Mouse (Mus musculus): ENCODE data around the gene Ap1b1. TPM values are rescaled to one million over a fixed set of nuclear protein-coding genes. Genes with fewer than 3 reads are reported as not detected.
A peak's percentile ranks its signal among the peaks of the same experiment; 100 is the strongest.

Gene Ap1b1
- total RNA-seq, 2 experiments from 2014 or later, result 36.5 to 39.2 TPM

DNA sequence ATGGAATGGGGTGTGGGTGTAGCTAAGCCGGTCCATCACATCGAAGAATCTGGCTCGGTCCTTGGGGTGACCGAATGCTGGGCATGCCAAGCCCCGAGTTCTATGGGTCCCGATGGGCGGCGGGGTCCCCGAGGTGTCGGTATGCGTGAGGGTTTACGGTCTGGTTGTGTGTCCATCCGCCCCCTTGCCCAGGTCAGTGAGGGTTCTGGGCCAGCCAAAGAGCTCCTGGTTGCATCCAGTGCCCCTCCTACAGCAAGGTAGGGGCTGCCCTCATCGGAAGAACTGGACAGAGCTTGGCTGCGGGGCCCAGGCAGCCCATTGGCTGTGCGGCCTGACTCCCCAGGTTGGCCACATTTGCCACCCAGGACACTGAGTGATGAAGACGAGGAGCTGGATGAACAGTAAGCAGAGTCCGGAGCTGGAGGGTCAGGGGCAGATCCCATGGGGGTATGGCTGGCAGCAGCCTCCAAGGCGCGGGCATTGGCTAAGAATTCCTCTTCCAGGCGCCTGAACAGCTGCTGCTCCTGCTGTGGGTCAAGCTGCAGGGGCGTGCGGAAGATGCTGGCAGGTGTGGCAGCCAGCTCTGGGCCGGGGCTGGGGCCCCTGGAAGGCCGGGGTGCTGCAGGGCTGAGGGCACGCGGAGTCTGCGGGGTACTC lies 74.3 kb downstream of the Ap1b1 start:
- no peak for ATAC-seq (replicated peaks; ENCODE audit: poor library complexity)

DNA sequence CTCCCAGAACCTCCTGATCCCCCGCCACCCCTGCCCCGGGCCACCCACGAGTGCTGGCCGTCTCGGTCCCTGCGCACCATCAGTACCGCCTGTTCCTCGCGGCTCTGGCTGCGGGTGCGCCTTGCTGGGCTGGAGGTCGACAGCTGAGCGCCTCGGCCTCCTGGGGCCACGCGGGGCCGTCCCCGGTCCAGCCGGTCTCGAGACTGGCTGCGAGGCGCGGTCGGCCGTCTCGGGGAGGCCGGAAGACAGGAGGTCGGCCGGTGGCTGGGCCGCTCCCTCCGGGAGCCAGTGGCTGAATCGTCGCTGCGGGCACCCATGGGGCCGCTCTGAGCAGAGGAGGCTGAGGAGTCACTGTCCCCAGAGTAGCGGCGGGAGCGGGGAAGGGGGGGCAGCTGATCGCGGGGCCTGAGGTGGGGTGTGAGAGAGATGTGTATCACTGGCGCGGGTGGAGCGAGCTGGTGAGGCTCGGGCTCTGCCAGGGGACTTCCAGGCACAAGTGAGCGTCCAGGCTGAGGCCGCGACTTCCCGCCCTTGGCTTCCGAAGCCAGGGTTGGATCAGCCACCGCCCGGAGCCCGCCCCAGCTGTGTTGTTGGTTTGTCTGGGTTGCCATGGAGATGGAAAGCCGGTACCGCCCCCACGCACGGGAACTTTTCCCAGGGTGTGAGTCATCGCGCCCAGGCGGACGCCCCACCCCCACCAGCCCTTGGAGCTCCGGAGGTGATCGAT lies 75.0 kb downstream of the Ap1b1 start:
- peak; percentile 18 for ATAC-seq (replicated peaks; ENCODE audit: poor library complexity)

DNA sequence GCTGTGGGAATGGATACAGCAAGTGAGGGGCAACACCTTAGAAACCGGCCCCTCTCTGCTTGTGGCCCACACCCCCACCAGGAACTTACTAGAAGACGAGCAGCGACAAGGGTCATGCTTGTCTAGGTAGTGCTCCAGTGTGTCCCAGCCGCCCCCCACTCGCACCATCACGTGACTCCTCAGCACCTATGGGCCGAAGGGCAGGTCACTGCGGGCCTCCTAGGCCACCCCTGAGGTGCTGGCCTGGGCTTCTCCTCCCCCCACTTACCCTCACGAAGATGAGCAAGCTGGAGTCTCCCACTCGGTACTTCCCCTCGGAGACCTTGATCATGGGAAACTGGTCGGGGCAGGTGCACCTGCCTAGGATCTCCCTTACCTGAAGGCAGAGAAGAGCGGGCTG lies 75.7 kb downstream of the Ap1b1 start:
- no peak for ATAC-seq (replicated peaks; ENCODE audit: poor library complexity)

DNA sequence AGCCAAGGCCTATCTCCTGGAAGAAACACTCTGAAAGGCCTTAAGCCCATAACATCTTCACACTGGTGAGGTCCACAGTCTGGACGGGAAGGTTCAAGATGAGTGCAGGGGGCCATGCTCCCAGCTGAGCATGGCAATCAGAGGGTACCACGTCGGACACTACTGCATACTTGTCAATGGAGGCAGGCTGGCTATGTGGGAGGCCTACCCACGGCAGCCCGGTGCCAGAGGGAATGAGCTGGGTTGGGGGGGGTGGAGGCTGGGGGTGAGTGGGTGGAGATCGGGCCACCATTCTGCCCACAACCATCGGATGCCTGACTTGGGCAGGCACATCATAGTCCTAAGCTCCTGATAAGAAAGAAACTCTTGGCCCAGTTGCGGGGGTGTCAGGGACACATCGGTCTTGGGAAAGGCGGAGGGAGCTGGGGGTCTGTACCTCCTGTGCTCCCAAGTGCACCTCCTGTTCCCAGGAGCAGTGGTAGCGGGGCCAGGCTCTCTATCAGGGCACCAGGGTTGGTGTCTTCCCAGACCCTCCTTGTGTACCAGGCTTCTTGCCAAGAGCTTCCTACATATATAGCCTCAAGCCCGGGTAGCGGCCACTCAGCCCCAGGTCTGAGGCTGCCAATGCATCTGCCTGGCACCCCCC lies 76.4 kb downstream of the Ap1b1 start:
- ATAC-seq (replicated peaks; ENCODE audit: poor library complexity), result no peak

DNA sequence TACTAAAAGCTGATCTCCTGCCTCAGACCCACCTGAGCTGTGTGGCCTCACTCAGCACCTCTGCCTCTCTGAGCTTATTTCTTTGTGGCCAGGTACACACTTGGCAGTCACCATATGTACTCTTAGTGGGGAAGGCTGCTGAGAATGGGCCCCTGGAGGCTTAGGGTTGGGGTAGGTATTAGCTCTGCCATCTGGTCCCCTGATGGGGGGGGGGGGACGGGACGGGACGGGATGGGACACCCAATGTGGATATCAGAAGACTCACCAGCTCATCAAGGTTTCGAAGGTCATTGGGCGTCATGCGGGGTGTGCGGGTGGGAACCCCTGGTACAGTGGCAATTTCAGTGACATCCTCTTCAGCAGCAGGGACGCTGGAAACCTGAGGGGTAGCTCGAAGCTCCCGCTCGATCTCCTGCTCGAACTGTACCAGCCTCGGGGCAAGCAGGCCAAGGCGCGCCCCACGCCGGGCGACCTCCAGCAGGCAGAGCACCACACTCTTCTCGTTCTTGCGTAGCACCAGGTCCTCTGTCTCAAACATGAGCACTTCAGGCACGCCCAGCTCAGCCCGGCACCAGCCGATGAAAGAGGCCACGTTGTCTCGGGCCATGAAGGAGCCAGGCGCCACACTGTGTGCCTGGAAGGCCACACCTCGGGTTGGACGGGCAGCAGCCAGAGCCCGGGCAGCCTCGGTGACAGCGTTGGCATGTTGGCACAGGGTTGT lies 77.1 kb downstream of the Ap1b1 start:
- no peak for ATAC-seq (replicated peaks; ENCODE audit: poor library complexity)

DNA sequence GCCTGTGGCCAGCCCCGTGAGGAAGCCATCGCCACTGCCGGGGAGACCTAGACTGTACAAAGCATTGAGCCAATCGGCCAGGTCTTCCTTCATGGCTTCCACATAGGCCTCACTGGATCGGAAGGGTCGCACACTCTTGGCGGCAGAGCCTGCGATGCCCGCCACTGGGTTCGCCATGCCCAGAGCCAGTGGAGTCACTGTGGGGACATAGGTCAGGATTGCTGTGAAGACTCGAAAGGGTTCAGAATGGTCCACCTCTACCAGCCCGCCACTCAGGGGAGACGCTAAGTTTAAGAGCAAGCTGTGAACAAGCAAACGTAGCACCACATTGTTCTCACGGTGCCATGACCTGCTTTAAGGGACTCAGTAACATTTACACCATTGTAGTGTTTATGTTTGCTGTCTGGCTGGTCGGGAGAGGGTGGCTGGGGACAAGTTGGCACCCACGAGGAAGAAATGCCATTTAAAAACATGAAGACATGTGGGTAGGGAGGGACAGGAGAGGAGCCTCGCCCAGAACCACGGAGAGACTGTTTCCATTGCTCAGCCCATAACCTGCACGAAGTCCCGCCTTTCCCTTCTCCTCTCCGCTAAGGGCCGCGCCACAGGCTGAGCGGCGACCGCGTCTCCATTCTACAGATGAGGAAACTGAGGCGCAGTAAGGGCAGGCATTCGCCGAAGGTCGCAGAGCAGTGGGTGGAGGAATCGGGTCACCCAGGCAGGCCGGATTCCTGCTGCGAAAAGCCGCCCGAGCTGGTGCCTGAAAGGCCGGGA lies 77.8 kb downstream of the Ap1b1 start:
- ATAC-seq (replicated peaks; ENCODE audit: poor library complexity), result no peak

DNA sequence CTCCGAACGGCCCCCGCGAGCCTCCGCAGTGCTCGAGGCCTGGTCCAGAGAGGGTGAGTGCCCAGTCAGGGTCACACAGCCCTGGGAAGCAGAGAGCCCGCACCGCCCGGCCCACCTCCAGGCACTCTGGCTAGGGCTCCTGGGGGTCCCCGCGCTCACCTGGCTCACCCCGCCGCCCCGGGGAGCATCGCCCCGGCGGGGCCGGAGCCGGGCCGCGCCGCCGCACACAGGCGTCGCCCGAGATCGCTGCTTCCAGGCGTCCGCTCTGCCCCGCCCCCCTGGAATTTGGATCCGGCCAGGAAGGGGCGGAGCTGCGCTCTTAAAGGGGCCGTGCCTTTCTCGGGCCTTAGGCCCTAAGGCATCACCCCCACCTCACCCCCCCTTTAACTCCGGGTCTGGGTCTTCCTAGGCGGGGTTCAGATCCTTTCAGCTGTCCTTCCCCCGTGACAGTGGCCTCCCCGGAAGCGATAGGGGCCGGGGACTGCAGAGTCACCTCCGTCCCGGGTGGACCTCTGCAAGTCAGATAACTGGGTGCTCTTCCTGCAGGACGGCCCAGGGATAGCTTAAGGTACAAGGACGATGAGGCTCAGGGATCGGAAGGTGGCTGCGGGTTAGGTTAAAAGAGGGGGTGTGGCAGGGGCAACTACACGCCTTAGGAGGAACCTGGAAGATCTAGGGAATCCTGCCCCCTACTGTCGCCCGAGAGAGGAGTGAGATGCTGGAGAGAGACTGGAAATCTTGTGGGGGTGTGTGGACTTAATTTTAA lies 78.6 kb downstream of the Ap1b1 start, which contains the start of gene Gas2l1:
Gas2l1 (minus strand) TSS at position 272 of the 766 bp plus-strand sequence.
- peak; percentile 54 for ATAC-seq (replicated peaks; ENCODE audit: poor library complexity)

DNA sequence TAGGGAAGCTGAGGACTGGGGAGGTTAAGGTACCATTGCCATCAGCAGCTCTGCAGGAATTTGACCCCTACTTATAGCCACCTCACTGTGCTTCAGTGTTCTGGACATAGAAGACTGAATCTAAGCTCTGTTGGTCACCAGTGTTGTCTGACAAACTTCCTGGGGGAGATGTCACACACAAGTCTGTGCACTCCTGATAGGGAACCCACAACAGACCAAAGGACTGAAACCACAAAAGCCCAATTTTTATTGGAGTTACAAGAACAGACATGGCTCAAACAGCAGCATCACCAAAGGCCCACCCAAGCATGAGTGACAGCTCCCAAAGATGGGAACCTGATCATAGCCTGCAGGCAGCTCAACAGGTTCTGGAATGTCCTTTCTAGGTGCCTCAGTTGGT lies 80.4 kb downstream of the Ap1b1 start:
- ATAC-seq (replicated peaks; ENCODE audit: poor library complexity), result no peak

DNA sequence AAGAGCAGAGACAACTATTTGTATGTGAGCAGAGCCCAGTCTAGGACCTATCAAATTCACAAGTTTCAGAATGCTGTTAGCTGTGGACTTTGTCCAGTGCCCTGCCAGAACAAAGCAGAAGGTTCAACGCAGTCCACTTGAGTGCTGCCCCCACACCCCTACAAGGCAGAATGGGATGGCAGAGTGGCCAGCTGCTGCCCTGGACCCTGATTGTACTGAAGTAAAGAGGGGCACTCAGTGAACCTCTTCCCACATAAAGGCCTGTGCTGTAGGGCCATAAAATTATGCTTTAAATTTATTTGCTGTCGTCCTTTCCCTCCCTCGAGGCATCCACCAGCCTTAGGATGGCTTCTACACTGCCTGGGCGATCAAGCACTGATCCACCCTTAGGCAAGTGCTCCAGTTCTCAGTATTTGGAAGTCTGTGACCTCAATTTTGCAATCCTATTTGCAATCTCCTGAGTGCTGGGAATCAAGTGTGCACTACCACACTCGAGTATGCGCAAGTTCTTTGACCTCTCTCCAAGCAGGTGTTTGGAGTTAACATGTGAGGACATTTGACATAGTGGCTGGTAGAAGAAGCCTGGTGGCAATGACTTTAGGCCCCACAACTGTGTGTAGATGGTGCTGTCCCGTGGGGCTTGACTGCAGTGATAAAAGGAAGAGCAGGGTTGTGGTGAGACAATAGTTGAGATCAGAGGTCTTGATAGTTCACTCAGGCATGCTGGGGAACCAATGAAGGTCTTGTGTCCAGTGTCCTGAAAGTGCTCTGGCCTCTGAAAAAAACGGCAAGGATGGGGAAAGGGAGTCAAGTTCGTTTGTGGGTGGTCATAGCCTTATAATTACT lies 81.7 kb downstream of the Ap1b1 start:
- no peak for ATAC-seq (replicated peaks; ENCODE audit: poor library complexity)

DNA sequence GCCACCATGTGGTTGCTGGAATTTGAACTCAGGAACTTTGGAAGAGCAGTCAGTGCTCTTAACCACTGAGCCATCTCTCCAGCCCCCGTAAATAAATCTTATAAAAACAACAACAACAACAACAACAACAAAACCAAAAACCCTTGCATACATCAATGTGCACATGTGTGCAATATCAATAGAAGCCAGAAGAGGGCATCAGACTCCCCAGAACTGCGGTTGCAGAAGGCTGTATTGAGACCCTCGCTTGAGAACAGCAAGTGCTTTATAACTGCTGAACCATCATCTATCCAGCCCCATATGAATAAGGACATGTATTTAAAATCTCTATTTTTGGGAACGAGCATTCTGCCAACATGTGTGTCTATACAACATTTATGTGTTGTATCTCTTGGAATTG lies 88.3 kb downstream of the Ap1b1 start:
- peak; percentile 69 for ATAC-seq (replicated peaks; ENCODE audit: poor library complexity)

DNA sequence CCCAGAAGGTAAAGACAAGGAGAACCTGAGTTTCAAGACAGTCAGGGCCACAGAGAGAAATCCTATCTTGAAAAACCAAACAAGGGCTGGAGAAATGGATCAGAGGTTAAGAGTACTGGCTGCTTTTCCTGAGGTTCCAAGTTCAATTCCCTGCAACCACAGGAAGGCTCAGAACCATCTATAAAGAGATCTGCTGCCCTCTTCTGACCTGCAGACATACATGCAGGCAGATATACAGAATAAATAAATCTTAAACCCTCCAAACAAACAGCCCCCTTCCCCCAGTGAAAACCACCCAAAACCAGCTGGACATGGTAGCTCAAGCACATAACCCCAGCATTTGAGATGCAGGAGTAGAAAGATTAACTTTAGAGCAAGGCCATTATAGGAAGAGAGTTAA lies 89.1 kb downstream of the Ap1b1 start:
- ATAC-seq (replicated peaks; ENCODE audit: poor library complexity), result 0 out of 2 replicates have a peak, but pooled peaks have one; percentile 34

DNA sequence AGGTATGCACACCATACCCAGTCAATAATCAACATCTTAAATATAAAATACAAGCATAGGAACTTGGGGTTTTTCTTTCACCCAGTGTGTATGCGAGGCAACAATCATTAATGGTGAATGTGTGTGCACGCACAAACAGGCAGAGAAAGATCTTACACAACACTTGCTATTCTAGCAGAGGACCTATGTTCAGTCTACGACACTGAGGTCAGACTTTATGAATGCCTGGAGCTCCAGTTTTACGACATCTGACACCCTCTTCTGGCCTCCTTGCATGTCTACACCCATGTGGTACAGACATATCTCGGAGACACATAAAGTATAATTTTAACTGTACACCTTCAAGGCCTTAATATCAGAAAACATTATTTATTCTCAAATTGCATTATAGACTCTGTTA lies 90.2 kb downstream of the Ap1b1 start:
- ATAC-seq (replicated peaks; ENCODE audit: poor library complexity), result 0 out of 2 replicates have a peak, but pooled peaks have one; percentile 19

DNA sequence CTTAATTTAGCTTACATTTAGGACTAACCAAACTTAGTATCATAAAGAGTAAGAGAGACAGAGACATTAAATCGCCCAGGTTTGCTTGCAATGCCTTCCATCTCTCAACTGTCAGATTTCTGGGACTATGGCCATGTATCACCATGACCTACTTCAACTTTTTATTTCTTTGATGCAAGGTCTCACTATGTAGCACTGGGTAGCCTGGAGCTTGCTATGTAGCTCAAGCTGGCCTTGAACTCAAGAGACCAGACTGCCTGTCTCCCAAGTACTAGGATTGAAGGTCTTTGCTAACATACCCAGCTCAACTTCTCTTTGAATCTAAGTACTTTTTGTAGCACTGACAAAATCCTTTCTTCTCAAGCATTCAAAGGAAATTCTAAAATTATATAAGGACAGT lies 102.5 kb downstream of the Ap1b1 start:
- ATAC-seq (replicated peaks; ENCODE audit: poor library complexity), result no peak

DNA sequence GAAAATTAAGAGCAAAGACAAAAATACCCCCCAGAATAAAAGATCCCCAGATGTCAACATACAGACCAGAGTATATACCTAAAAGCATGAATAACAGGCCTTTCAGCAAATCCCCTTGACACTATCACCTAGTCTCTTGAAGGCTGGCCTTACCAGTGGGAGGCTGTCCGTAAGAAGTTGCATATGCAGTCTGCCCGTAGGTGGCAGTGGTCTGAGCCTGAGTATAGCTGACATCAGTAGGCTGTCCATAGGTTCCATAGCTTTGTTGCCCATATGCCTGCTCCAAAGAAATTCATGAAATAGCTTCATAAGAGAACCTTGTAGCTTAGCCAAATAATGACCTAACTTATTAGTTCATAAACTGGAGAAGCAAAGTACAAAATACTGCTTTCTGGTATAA lies 105.1 kb downstream of the Ap1b1 start:
- ATAC-seq (replicated peaks; ENCODE audit: poor library complexity), result peak; percentile 80

Other genes with a start within 250 kb of the Ap1b1 start
- not detected in 2 replicates for gene Cabp7, start 240.0 kb upstream of the Ap1b1 start, total RNA-seq (2015)
- gene Cabp7, start 240.0 kb upstream of the Ap1b1 start, total RNA-seq (2017), result not detected in 2 replicates
- gene Nf2, start 137.3 kb upstream of the Ap1b1 start, total RNA-seq (2015), result 17.4 and 17.9 TPM in 2 replicates
- gene Nf2, start 137.3 kb upstream of the Ap1b1 start, total RNA-seq (2017), result 48.1 and 64.9 TPM in 2 replicates
- 12.0 and 13.7 TPM in 2 replicates for gene Nipsnap1, start 112.9 kb upstream of the Ap1b1 start, total RNA-seq (2015)
- gene Nipsnap1, start 112.9 kb upstream of the Ap1b1 start, total RNA-seq (2017), result 20.5 and 21.5 TPM in 2 replicates
- 19.7 and 20.7 TPM in 2 replicates for gene Thoc5, start 91.5 kb upstream of the Ap1b1 start, total RNA-seq (2015)
- gene Thoc5, start 91.5 kb upstream of the Ap1b1 start, total RNA-seq (2017), result 51.9 and 56.1 TPM in 2 replicates
- 4.6 and 8.0 TPM in 2 replicates for gene Nefh, start 38.8 kb upstream of the Ap1b1 start, total RNA-seq (2015)
- gene Nefh, start 38.8 kb upstream of the Ap1b1 start, total RNA-seq (2017), result 3.5 and 6.0 TPM in 2 replicates
- gene Rasl10a, start 71.3 kb downstream of the Ap1b1 start, total RNA-seq (2015), result not detected in 2 replicates
- gene Rasl10a, start 71.3 kb downstream of the Ap1b1 start, total RNA-seq (2017), result not detected in 2 replicates
- gene Gas2l1, start 78.5 kb downstream of the Ap1b1 start, total RNA-seq (2015), result 0.22 and 0.46 TPM in 2 replicates
- gene Gas2l1, start 78.5 kb downstream of the Ap1b1 start, total RNA-seq (2017), result 0.58 TPM in 1 of 2 replicates, not detected in the other
- gene Rhbdd3, start 112.1 kb downstream of the Ap1b1 start, total RNA-seq (2015), result 8.5 and 10.2 TPM in 2 replicates
- gene Rhbdd3, start 112.1 kb downstream of the Ap1b1 start, total RNA-seq (2017), result 22.2 and 33.8 TPM in 2 replicates
- gene Ewsr1, start 112.4 kb downstream of the Ap1b1 start, total RNA-seq (2015), result 183 and 217 TPM in 2 replicates
- 513 and 628 TPM in 2 replicates for gene Ewsr1, start 112.4 kb downstream of the Ap1b1 start, total RNA-seq (2017)
- gene Emid1, start 165.4 kb downstream of the Ap1b1 start, total RNA-seq (2015), result 3.5 and 5.5 TPM in 2 replicates
- 5.2 and 5.5 TPM in 2 replicates for gene Emid1, start 165.4 kb downstream of the Ap1b1 start, total RNA-seq (2017)

Measured in megakaryocyte progenitor cell, adult 5-6 weeks (primary cell).